Mouse (Mus musculus): ENCODE data around the gene 4933416C03Rik. TPM values are rescaled to one million over a fixed set of nuclear protein-coding genes. Genes with fewer than 3 reads are reported as not detected.

4933416C03Rik gene
- not detected in 2 replicates for polyA plus RNA-seq (2012; rRNA removed)

- DNase-seq (ENCODE audit: low read depth, low spot score), result no peak
- WGBS, result 94% methylated on average over 39 of the region's 39 CpGs
These were observed at the start of gene 4933416C03Rik for GRCm38 (mm10) chr10:116113867-116114474. 4933416C03Rik (minus strand) TSS chr10:116113917.

- WGBS, result 68% methylated on average over 12 of the region's 12 CpGs
- DNase-seq (ENCODE audit: low read depth, low spot score), result no peak
These were observed 48.6 kb upstream of the 4933416C03Rik start for GRCm38 (mm10) chr10:116162338-116162737.

GRCm38 (mm10) chr10:116156699-116157098 lies 43.0 kb upstream of the 4933416C03Rik start:
- no peak for DNase-seq (ENCODE audit: low read depth, low spot score)
- 65% methylated on average over 1 of the region's 1 CpGs for WGBS

DNA sequence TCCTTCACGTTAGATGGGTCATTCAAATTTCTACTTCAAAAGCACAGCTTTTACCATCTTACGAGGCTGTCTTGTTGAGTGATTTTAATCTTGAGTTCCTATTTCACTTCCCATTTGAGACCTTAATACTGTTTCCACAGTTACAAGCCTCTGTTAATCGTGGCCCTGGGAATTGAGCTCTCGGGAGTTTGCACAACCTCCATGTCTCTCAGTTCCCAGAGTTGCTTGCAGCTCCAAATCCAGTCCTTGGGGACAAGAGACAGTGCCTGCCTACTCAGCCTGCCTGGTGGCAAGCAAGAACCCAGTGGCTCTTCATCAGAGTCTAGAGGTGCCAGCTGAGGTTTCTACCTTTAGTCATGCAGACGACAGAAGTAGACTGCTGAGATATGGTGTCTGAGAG lies 41.0 kb upstream of the 4933416C03Rik start:
- 81% methylated on average over 5 of the region's 5 CpGs for WGBS
- no peak for DNase-seq (ENCODE audit: low read depth, low spot score)

DNA sequence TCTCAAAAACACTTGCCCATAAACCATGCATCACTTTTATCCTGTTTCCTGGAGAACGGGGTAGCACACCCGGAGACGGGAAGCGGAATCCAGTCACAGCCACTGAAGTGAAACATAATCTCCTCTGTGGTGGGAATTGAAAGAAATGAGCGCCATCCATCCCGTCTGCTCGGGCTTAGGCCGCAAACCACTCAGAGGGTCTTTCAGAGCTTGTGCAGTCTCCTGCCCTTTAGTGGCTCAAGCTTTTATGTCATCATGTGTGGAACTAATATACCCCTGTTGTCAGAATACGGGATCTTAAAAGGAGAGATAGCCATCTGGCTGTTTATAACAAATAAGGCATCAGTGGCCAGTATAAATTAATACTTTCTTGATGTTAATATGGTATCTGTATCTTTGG lies 32.4 kb upstream of the 4933416C03Rik start:
- WGBS, result 74% methylated on average over 9 of the region's 9 CpGs
- DNase-seq (ENCODE audit: low read depth, low spot score), result no peak

GRCm38 (mm10) chr10:116143684-116144083 lies 30.0 kb upstream of the 4933416C03Rik start:
- DNase-seq (ENCODE audit: low read depth, low spot score), result no peak
- 89% methylated on average over 10 of the region's 10 CpGs for WGBS

- no peak for DNase-seq (ENCODE audit: low read depth, low spot score)
- WGBS, result 87% methylated on average over 8 of the region's 8 CpGs
These were observed 26.5 kb upstream of the 4933416C03Rik start for GRCm38 (mm10) chr10:116140226-116140625.

DNA sequence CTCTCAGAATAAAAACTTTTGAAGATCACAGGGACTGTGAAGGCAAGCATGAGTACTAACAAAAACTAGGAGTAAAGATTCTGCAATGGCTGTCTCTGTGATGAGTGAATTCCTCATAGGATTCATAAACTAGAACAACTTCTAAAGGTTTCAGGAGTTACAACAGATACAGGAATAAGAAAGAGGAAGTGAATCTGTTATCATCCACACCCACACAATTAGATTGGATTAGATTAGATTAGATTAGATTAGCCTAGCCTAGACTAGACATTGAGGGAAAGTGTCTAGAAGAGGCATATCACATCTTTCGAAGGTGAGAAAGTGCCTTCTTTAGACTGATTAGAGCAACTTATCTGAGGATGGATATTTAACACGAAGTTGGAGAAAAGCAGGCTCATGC lies 21.5 kb upstream of the 4933416C03Rik start:
- DNase-seq (ENCODE audit: low read depth, low spot score), result no peak
- 71% methylated on average over 2 of the region's 2 CpGs for WGBS

- 72% methylated on average over 4 of the region's 4 CpGs for WGBS
- DNase-seq (ENCODE audit: low read depth, low spot score), result no peak
These were observed 18.5 kb upstream of the 4933416C03Rik start for GRCm38 (mm10) chr10:116132233-116132632.

GRCm38 (mm10) chr10:116131223-116131622 lies 17.5 kb upstream of the 4933416C03Rik start:
- DNase-seq (ENCODE audit: low read depth, low spot score), result no peak
- 78% methylated on average over 4 of the region's 4 CpGs for WGBS

DNA sequence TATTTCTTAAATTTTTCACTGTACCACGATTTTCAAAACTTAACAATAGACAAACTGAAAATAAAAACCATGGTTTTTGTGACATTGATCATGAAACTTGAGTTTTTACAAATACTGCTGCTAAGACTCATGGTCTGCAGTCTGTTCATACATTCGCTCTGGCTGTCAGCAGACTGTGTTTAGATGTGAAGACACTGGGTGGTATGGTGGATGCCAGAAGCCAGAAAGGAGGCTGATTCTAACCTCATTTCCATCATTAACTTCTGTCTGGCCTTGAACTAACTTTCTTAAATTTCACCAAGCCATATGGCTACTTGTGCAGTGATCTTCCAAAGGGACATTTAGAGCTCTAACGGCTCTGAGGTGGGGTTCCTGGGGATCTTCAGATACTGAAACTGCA lies 16.7 kb upstream of the 4933416C03Rik start:
- WGBS, result 69% methylated on average over 3 of the region's 3 CpGs
- DNase-seq (ENCODE audit: low read depth, low spot score), result no peak

DNA sequence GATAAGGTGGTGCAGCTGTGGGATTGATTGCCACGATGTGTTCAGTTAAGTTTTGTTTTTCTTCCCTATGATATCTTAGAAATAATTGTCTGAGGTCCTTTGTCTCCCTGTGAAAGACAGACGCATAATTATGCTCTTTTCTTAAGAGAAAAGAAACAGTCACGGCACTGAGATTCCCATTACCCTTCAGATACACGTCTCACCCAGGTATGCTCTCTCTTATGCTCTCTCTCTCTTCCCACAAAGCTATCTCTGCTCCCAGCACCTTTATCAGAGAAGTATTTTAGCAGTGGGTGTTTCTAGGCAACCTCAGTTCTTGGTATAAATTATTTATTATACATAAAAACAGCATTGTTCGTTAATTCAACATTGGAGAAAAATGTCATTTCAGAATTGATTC lies 11.6 kb upstream of the 4933416C03Rik start:
- WGBS, result 72% methylated on average over 5 of the region's 5 CpGs
- no peak for DNase-seq (ENCODE audit: low read depth, low spot score)

DNA sequence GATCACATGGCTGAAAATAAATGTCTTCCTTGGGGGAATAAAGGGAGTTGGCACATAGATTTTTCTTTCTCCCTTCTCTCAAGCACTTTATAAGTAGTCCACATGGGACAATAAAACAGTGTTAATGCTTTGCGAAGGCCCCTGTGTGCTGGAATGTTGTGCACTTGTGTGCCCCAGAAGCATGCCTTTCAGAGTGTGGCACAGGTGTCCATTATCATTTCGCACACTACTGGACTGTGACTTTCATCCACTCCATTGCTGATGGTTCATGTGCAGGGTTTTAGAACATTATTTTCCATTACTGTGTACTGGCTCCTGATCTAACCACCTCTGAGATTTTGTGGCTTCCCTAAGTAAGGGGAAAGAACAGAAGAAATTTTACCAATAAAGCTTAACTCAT lies 10.1 kb upstream of the 4933416C03Rik start:
- 85% methylated on average over 2 of the region's 2 CpGs for WGBS
- DNase-seq (ENCODE audit: low read depth, low spot score), result no peak

- WGBS, result 87% methylated on average over 2 of the region's 2 CpGs
- no peak for DNase-seq (ENCODE audit: low read depth, low spot score)
These were observed 7.7 kb upstream of the 4933416C03Rik start for GRCm38 (mm10) chr10:116121463-116121862.

DNA sequence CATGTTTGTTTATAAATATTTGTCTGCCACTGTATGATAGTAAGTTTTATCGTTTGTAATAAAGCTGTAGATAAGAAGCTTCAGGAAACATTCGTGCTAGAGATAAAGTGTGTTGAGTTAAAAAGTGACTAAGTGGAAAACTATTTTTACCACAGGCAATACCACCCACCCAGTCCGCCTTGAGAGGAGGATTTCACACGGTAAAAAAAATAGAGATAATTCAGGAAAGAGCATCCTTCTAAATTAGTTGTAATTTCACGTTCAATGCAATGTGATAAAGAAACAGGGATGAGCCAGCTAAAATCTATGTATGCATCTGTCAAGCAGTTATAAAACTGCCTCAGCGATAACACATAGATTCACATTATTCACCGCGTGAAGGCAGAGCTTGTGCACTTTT lies 3.3 kb upstream of the 4933416C03Rik start:
- DNase-seq (ENCODE audit: low read depth, low spot score), result no peak
- 42% methylated on average over 8 of the region's 8 CpGs for WGBS

GRCm38 (mm10) chr10:116115881-116116677 lies 2.4 kb upstream of the 4933416C03Rik start:
- 31% methylated on average over 4 of the region's 4 CpGs for WGBS
- DNase-seq (ENCODE audit: low read depth, low spot score), result no peak

DNA sequence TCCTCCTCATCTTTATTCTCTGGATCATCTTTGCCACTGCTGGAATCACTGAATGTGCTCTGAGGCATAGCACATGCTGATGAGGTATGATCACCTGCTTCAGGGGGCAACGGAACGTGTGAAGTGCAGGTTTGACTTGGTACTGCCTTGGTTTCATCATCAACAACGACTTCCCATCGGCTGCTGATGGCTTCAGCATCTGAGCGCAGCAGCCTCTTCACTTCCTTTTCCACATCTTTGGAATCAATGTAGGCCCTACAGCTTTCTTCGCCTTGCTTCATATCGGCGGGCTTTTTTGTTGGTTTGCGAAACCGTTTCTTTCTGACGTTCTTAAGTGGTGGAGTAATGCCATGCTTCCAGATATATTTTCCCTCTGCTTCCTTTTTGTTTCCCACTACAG lies 849 bp downstream of the 4933416C03Rik start:
- 95% methylated on average over 11 of the region's 11 CpGs for WGBS
- no peak for DNase-seq (ENCODE audit: low read depth, low spot score)

- DNase-seq (ENCODE audit: low read depth, low spot score), result no peak
- 64% methylated on average over 1 of the region's 1 CpGs for WGBS
These were observed 5.0 kb downstream of the 4933416C03Rik start for GRCm38 (mm10) chr10:116108730-116109129.

GRCm38 (mm10) chr10:116108176-116108575 lies 5.5 kb downstream of the 4933416C03Rik start:
- DNase-seq (ENCODE audit: low read depth, low spot score), result no peak
- 65% methylated on average over 4 of the region's 4 CpGs for WGBS

GRCm38 (mm10) chr10:116098470-116098869 lies 15.2 kb downstream of the 4933416C03Rik start:
- DNase-seq (ENCODE audit: low read depth, low spot score), result no peak
- 79% methylated on average over 7 of the region's 7 CpGs for WGBS

GRCm38 (mm10) chr10:116096466-116096865 lies 17.3 kb downstream of the 4933416C03Rik start:
- no peak for DNase-seq (ENCODE audit: low read depth, low spot score)
- 82% methylated on average over 13 of the region's 13 CpGs for WGBS

Measured in large intestine, adult 2 months (tissue).